Mouse (Mus musculus) heart, embryonic 15.5 days (tissue): ENCODE results near the gene Chuk. TPM values are rescaled to one million over a fixed set of nuclear protein-coding genes. Genes with fewer than 3 reads are reported as not detected.

Experiments used
- ATAC-seq: fragments of 200-750 bp; cut with Nextera tagmentation; replicated peaks from 2 replicates; pipeline ENCODE4 v1.8.0; 2017; ENCODE audit warnings: low read depth, moderate TSS enrichment; ENCODE audit not compliant: insufficient number of reproducible peaks, insufficient read depth, low FRiP score
- H3K27ac ChIP-seq: fragments of 300-500 bp; sonication (generic); 2 replicates; pipeline ENCODE4 v1.5.1; 2015; ENCODE audit warnings: mild to moderate bottlenecking, inconsistent platforms
- H3K27me3 ChIP-seq: fragments of 300-500 bp; sonication (generic); 2 replicates; pipeline ENCODE4 v1.6.1; 2015; ENCODE audit warnings: inconsistent platforms
- H3K36me3 ChIP-seq: fragments of 300-500 bp; sonication (generic); 2 replicates; pipeline ENCODE4 v1.6.1; 2015; ENCODE audit warnings: mild to moderate bottlenecking, inconsistent platforms
- H3K4me1 ChIP-seq: fragments of 300-500 bp; sonication (generic); replicated peaks from 2 replicates; pipeline ENCODE4 v1.6.1; 2015; ENCODE audit warnings: inconsistent platforms
- H3K4me2 ChIP-seq: fragments of 300-500 bp; sonication (generic); 2 replicates; pipeline ENCODE4 v1.6.1; 2015; ENCODE audit warnings: inconsistent platforms, mild to moderate bottlenecking, moderate library complexity
- H3K4me3 ChIP-seq: fragments of 300-500 bp; sonication (generic); 2 replicates; pipeline ENCODE4 v1.5.1; 2015; ENCODE audit warnings: mild to moderate bottlenecking, inconsistent platforms
- H3K9ac ChIP-seq: fragments of 300-500 bp; sonication (generic); 2 replicates; pipeline ENCODE4 v1.6.1; 2015; ENCODE audit warnings: mild to moderate bottlenecking, inconsistent platforms
- H3K9me3 ChIP-seq: fragments of 300-500 bp; sonication (generic); replicated peaks from 2 replicates; pipeline ENCODE4 v1.6.1; 2016; ENCODE audit warnings: inconsistent platforms
- WGBS: fragments of 180-500 bp; shearing (Covaris S2); methylation state at CpG from one replicate; pipeline ENCODE4 v1.1.7; 2015; ENCODE audit warnings: mixed read lengths; 5-methylcytosine and 5-hydroxymethylcytosine counted together
- polyA plus RNA-seq: library from polyadenylated mRNA; unstranded; fragments of >200 nt; fragmentation: Nextera tagmentation; extraction: Ambion mirVana; gene quantifications from 2 replicates; pipeline ENCODE4 v1.2.1, GENCODE M21; 2015

Gene Chuk
- polyA plus RNA-seq, 1 experiment from 2014 or later = 26.7 TPM

GRCm38 (mm10) chr19:44032046-44032744 lies 75.1 kb downstream of the Chuk start:
- Histone ChIP-seq H3K4me2 (no peak overlapping the region), H3K27ac (no peak overlapping the region), H3K4me3 (no peak overlapping the region), H3K36me3 (peaks cover 5% of the 10 kb centered on the region; the same call in 1 of the 2 replicates), H3K27me3 (no peaks in the 10 kb centered on the region), H3K4me1 (no peaks in the 10 kb centered on the region), H3K9me3 (no peaks in the 10 kb centered on the region), H3K9ac (no peak overlapping the region)
- 84% methylated on average over 11 of the region's 11 CpGs for WGBS
- ATAC-seq = no peak

- Histone ChIP-seq H3K27ac (no peak overlapping the region), H3K4me1 (no peaks in the 10 kb centered on the region), H3K4me2 (no peak overlapping the region), H3K9me3 (no peaks in the 10 kb centered on the region), H3K4me3 (no peak overlapping the region), H3K27me3 (no peaks in the 10 kb centered on the region), H3K36me3 (no peaks in the 10 kb centered on the region), H3K9ac (no peak overlapping the region)
- ATAC-seq = no peak
- WGBS = 82% methylated on average over 5 of the region's 5 CpGs
Measured at GRCm38 (mm10) chr19:44030024-44030423, 77.3 kb downstream of the Chuk start.

GRCm38 (mm10) chr19:44028972-44029371 lies 78.3 kb downstream of the Chuk start, which contains the start of gene Cyp2c23:
Gene Cyp2c23, minus strand, starts transcription at chr19:44029208.
- no peak within 1 kb of the TSS for H3K9ac ChIP-seq
- no peak within 1 kb of the TSS for H3K4me2 ChIP-seq
- no peaks in the 10 kb centered on the region for H3K4me1 ChIP-seq
- WGBS = 73% methylated on average over 8 of the region's 8 CpGs
- no peaks in the 10 kb centered on the region for H3K36me3 ChIP-seq
- no peaks in the 10 kb centered on the region for H3K9me3 ChIP-seq
- H3K27ac ChIP-seq = no peak within 1 kb of the TSS
- no peaks in the 10 kb centered on the region for H3K27me3 ChIP-seq
- ATAC-seq = no peak
- H3K4me3 ChIP-seq = no peak within 1 kb of the TSS

- Histone ChIP-seq H3K9me3 (no peaks in the 10 kb centered on the region), H3K4me1 (no peaks in the 10 kb centered on the region), H3K27me3 (no peaks in the 10 kb centered on the region), H3K36me3 (no peaks in the 10 kb centered on the region), H3K4me2 (no peak overlapping the region), H3K9ac (no peak overlapping the region), H3K4me3 (no peak overlapping the region), H3K27ac (no peak overlapping the region)
- ATAC-seq = no peak
- 57% methylated on average over 8 of the region's 8 CpGs for WGBS
Measured at GRCm38 (mm10) chr19:44026956-44027530, 80.2 kb downstream of the Chuk start.

GRCm38 (mm10) chr19:44024921-44025585 lies 82.2 kb downstream of the Chuk start:
- Histone ChIP-seq H3K4me3 (no peak overlapping the region), H3K4me1 (no peaks in the 10 kb centered on the region), H3K36me3 (no peaks in the 10 kb centered on the region), H3K27me3 (no peaks in the 10 kb centered on the region), H3K27ac (no peak overlapping the region), H3K9ac (no peak overlapping the region), H3K9me3 (no peaks in the 10 kb centered on the region), H3K4me2 (no peak overlapping the region)
- ATAC-seq = no peak
- WGBS = 79% methylated on average over 13 of the region's 13 CpGs

Other genes starting within 250 kb of the Chuk start
- gene Dnmbp, start 167.3 kb downstream of the Chuk start, polyA plus RNA-seq = 8.5 and 11.1 TPM in 2 replicates
- gene Cpn1, start 120.9 kb downstream of the Chuk start, polyA plus RNA-seq = 0.63 and 0.87 TPM in 2 replicates
- gene Cyp2c23, start 78.3 kb downstream of the Chuk start, polyA plus RNA-seq = 0.20 TPM in 1 of 2 replicates, not detected in the other
- gene Erlin1, start 37.7 kb downstream of the Chuk start, polyA plus RNA-seq = 14.0 and 16.9 TPM in 2 replicates
- gene Cwf19l1, start 28.4 kb upstream of the Chuk start, polyA plus RNA-seq = 15.8 and 16.0 TPM in 2 replicates
- 53.0 and 53.5 TPM in 2 replicates for gene Bloc1s2, start 39.0 kb upstream of the Chuk start, polyA plus RNA-seq
- not detected in 2 replicates for gene Pkd2l1, start 85.0 kb upstream of the Chuk start, polyA plus RNA-seq
- 0.25 and 0.29 TPM in 2 replicates for gene Scd3, start 95.8 kb upstream of the Chuk start, polyA plus RNA-seq
- gene Scd2, start 186.2 kb upstream of the Chuk start, polyA plus RNA-seq = 131 and 164 TPM in 2 replicates
- 2.5 TPM in 2 replicates for gene Scd4, start 225.6 kb upstream of the Chuk start, polyA plus RNA-seq